Mouse (Mus musculus): ENCODE results near the gene Samd4b. TPM values are rescaled to one million over a fixed set of nuclear protein-coding genes. Genes with fewer than 3 reads are reported as not detected.
"Not testable (repeated sequence)": the region's sequence is repeated elsewhere in the genome, so short reads cannot be mapped to it uniquely, and the experiment has no call there.

Samd4b gene
- polyA plus RNA-seq, 1 experiment from 2014 or later = 35.6 TPM

GRCm38 (mm10) chr7:28522536-28522935 is 75.4 kb downstream of the Samd4b start, which contains the start of gene Ifnl3:
Ifnl3 (plus strand) TSS chr7:28522836.
- not testable (repeated sequence) for H3K4me1 ChIP-seq; ATAC-seq (ENCODE audit: low FRiP score); H3K27ac ChIP-seq; H3K4me2 ChIP-seq; H3K4me3 ChIP-seq (replicated peaks); H3K36me3 ChIP-seq (replicated peaks); H3K27me3 ChIP-seq; H3K9ac ChIP-seq; H3K9me3 ChIP-seq
- WGBS = 72% methylated on average over 5 of the region's 6 CpGs

DNA sequence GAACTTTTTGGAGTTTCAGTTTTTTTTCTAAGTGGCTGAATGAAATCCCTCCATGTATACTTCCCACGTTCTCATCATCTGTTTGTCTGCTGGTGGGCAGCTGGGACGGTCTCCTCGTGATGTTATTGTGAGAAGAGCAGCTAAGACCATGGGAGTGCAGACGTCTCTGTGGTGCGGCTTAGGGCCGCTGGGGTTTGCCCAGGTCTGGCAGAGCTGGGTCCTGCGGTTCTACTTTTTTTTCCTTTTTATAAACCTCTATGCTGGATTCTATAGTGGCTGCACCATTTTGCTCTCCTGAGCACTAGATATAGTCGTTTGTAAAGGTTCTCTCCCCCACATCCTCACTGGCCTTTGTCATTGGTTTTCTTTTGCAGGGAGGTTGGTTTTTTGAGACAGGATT is 86.5 kb downstream of the Samd4b start:
- Histone ChIP-seq H3K36me3 (replicated peaks) (no peaks in the 10 kb centered on the region), H3K9ac (no peak overlapping the region), H3K4me3 (replicated peaks) (no peak overlapping the region), H3K27ac (no peak overlapping the region), H3K27me3 (no peaks in the 10 kb centered on the region), H3K4me1 (no peaks in the 10 kb centered on the region), H3K9me3 (0 out of 2 replicates have a peak, but pooled peaks cover 2% of the 10 kb centered on the region), H3K4me2 (no peak overlapping the region)
- 73% methylated on average over 8 of the region's 8 CpGs for WGBS
- no peak for ATAC-seq (ENCODE audit: low FRiP score)

DNA sequence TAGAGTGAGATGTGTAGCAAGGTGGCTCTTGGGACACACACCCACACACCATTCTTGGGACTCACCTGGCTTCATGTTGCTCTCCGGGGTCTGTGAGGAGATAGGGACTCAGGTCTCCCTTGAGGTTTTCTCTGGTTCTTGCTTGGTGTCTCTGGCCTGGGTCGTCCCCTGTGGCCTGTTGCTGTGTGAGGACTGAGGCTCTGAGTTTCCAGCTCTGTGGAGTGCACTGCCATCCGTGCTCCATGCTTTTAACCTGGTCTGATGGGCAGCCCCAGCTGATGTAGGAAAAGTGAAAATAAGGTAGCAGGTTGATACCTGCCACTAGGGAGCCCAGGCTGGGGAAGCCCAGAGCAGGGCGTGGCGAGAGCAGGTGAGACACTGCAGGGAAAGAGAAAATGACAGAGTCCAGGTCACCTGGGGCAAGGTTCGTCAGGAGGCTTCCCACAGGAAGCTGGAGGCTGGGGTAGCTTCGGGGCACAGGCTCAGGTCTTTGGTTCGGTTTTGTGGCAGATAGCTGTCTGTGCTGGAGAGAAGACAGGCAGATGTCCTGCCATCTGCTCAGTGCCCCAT is 87.5 kb downstream of the Samd4b start, which contains the start of gene Ifnl2:
Gene Ifnl2 (minus strand): TSS at position 51 of the 570 bp plus-strand sequence.
- H3K9ac ChIP-seq; H3K9me3 ChIP-seq; ATAC-seq (ENCODE audit: low FRiP score); H3K4me2 ChIP-seq; H3K27me3 ChIP-seq; H3K27ac ChIP-seq; H3K4me3 ChIP-seq (replicated peaks); H3K4me1 ChIP-seq; H3K36me3 ChIP-seq (replicated peaks): not testable (repeated sequence)
- 64% methylated on average over 8 of the region's 8 CpGs for WGBS

DNA sequence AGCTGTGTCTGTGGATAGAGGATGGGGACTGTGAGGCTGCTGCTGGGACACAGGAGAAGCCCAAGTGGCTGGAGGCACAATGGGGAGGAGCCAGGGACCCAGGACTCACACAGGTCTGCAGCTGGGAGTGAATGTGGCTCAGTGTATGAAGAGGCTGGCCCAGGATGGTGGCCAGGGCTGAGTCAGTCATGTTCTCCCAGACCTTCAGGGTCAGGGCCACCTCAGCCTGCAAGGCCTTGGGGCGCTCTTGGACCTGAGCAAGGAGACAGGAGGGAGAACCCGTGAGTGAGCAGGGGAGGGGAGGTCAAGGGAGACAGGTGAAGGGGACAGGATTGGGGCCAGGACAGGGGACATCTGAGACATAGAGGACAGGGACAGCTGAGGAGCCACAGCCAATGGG is 88.8 kb downstream of the Samd4b start:
- H3K4me1 ChIP-seq; ATAC-seq (ENCODE audit: low FRiP score); H3K9me3 ChIP-seq; H3K27me3 ChIP-seq; H3K4me2 ChIP-seq; H3K4me3 ChIP-seq (replicated peaks); H3K27ac ChIP-seq; H3K36me3 ChIP-seq (replicated peaks); H3K9ac ChIP-seq: not testable (repeated sequence)
- 78% methylated on average over 2 of the region's 2 CpGs for WGBS

DNA sequence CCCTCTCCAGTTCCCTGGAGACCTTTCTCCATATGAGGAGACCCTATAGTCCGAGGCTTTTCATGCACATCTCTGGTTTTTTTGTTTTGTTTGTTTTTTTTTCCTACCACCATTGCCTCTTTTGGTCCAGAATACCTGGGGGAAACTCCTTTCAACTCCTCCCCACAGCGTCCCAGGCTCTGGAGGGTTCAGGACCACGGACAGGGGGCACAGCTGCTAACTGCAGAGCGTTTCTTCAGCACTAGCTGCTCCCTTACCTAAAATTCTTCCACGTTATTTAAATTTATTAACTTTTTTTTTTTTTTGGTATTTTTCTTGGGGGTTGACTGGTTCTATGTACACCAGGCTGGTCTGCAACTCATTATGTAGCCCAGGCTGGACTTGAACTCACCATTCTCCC is 92.4 kb downstream of the Samd4b start:
- Histone ChIP-seq H3K9ac (no peak overlapping the region), H3K36me3 (replicated peaks) (no peaks in the 10 kb centered on the region), H3K27me3 (peaks cover 5% of the 10 kb centered on the region; the same call in 1 of the 2 replicates), H3K4me2 (no peak overlapping the region), H3K9me3 (peaks cover 6% of the 10 kb centered on the region; the same call in 1 of the 2 replicates), H3K4me1 (no peaks in the 10 kb centered on the region), H3K27ac (no peak overlapping the region), H3K4me3 (replicated peaks) (no peak overlapping the region)
- WGBS = 9% methylated on average over 5 of the region's 5 CpGs
- no peak for ATAC-seq (ENCODE audit: low FRiP score)

DNA sequence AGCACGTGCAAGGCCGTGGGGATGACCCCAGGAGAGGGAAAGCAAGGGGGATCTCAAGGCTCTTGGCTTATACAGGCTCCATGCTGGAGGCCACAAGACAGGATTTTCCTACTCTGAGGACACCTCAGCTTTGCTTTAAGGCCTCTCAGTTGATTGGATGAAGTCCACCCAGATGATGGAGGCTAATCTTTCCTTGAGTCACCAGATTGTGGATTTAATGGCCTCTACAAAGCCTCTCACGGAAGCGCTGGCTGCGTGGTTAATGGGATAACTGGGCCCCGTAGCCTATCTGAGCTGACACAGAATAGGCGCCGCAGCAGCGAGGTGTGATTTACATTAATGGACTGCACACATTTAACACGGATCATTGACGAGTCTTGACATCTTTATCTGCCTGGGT is 102.5 kb downstream of the Samd4b start:
- Histone ChIP-seq H3K4me3 (replicated peaks) (no peak overlapping the region), H3K27me3 (no peaks in the 10 kb centered on the region), H3K36me3 (replicated peaks) (no peaks in the 10 kb centered on the region), H3K9me3 (no peaks in the 10 kb centered on the region), H3K4me2 (no peak overlapping the region), H3K27ac (no peak overlapping the region), H3K9ac (no peak overlapping the region), H3K4me1 (peaks cover 7% of the 10 kb centered on the region)
- no peak for ATAC-seq (ENCODE audit: low FRiP score)
- 69% methylated on average over 11 of the region's 11 CpGs for whole genome bisulfite sequencing

DNA sequence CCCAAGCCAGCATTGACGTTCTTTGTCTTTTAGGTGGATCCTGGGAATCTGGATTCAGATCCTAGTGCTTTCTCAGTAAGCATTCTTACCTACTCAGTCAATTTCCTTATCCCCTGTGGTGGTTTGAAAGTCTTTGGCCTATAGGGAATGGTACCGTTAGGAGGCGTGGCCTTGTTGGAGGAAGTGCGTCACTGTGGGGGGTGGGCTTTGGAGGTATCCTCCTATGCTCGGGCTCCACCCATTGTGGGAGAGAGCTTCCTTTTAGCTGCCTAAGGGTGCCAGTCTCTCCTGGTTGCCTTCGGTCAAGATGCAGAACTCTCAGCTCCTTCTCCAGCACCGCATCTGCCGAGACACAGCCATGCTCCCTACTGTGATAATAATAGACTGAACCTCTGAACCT is 105.6 kb downstream of the Samd4b start:
- Histone ChIP-seq H3K4me1 (peaks cover 13% of the 10 kb centered on the region), H3K27ac (no peak overlapping the region), H3K9ac (no peak overlapping the region), H3K27me3 (peaks cover 16% of the 10 kb centered on the region), H3K9me3 (no peaks in the 10 kb centered on the region), H3K4me2 (no peak overlapping the region), H3K36me3 (replicated peaks) (no peaks in the 10 kb centered on the region), H3K4me3 (replicated peaks) (no peak overlapping the region)
- 83% methylated on average over 8 of the region's 8 CpGs for WGBS
- no peak for ATAC-seq (ENCODE audit: low FRiP score)

DNA sequence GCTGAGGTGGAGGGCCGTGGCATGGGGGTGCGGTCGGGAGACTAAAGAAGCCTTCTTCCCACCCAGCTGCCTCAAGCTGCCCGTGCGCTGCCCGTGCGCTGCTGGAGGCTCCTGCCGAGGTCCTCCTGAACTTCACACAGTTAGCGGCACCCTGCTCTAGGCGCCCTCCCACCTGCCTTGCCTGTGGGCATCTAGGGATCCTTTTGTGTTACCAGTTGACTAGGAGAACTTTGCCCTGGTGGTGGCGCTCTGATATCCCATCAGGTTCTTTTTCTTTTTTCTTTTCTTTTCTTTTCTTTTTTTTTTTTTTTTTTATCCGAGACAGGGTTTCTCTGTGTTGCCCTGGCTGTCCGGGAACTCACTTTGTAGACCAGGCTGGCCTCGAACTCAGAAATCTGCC is 107.0 kb downstream of the Samd4b start:
- no peaks in the 10 kb centered on the region for H3K9me3 ChIP-seq
- H3K4me3 ChIP-seq (replicated peaks) = no peak overlapping the region
- peaks cover 13% of the 10 kb centered on the region for H3K4me1 ChIP-seq
- 31% methylated on average over 13 of the region's 14 CpGs for WGBS
- no peaks in the 10 kb centered on the region for H3K36me3 ChIP-seq (replicated peaks)
- no peak overlapping the region for H3K27ac ChIP-seq
- H3K9ac ChIP-seq = no peak overlapping the region
- peaks cover 22% of the 10 kb centered on the region for H3K27me3 ChIP-seq
- H3K4me2 ChIP-seq = peak overlapping the region; percentile 21; the same call in 1 of the 2 replicates
- no peak for ATAC-seq (ENCODE audit: low FRiP score)

DNA sequence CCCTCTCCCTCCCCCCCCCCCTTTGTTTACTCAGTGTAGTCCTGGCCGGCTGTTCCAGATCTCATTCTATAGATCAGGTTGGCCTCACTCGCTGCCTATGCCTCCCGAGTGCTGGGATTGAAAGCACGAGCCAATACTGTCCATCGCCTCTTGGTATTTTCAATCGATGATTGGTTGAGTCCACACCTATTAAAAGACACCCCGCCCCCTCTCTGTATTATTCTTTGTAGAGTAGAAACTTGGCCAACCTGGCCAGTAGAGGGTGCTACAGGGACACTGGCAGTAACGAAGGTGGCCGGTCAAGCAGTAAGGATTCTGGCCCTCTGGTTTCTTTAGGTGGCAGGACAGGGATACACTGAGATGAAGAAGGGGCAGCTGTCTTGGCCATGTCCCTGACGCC is 107.5 kb downstream of the Samd4b start:
- Histone ChIP-seq H3K9ac (no peak overlapping the region), H3K27ac (no peak overlapping the region), H3K4me1 (peaks cover 13% of the 10 kb centered on the region), H3K4me2 (peak overlapping the region; percentile 21), H3K27me3 (peaks cover 25% of the 10 kb centered on the region), H3K4me3 (replicated peaks) (no peak overlapping the region), H3K36me3 (replicated peaks) (no peaks in the 10 kb centered on the region), H3K9me3 (no peaks in the 10 kb centered on the region)
- 1% methylated on average over 10 of the region's 10 CpGs for WGBS
- no peak for ATAC-seq (ENCODE audit: low FRiP score)

- 4% methylated on average over 16 of the region's 16 CpGs for WGBS
- H3K4me3 ChIP-seq (replicated peaks) = peak overlapping the region; percentile 13
- no peaks in the 10 kb centered on the region for H3K36me3 ChIP-seq (replicated peaks)
- no peaks in the 10 kb centered on the region for H3K9me3 ChIP-seq
- peaks cover 9% of the 10 kb centered on the region for H3K4me1 ChIP-seq
- no peak for ATAC-seq (ENCODE audit: low FRiP score)
- H3K9ac ChIP-seq = no peak overlapping the region
- no peak overlapping the region for H3K27ac ChIP-seq
- H3K27me3 ChIP-seq = peaks cover 29% of the 10 kb centered on the region
- peak overlapping the region; percentile 45 for H3K4me2 ChIP-seq
Observed at GRCm38 (mm10) chr7:28488030-28488491, 109.9 kb downstream of the Samd4b start.

DNA sequence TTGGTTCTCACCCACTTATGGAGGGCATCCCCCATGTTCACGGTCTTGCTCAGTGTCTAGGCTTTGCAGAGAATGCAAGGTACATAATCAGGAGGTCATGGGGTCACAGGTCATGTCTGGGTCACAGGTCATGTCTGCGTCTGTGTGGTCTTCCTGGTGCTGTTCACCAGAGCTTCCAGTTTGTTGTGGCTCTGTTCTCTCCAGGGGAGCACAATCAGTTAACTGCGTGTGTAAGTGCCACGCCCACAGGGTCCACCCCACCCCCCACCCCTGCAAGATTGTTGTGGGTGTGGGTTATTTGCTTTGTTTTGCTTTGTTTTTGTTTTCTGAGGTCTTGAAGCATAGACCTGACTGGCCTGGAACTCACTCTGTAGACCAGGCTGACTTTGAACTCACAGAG is 113.8 kb downstream of the Samd4b start:
- Histone ChIP-seq H3K27me3 (peaks cover 29% of the 10 kb centered on the region), H3K4me1 (peaks cover 6% of the 10 kb centered on the region), H3K4me3 (replicated peaks) (no peak overlapping the region), H3K4me2 (no peak overlapping the region), H3K27ac (no peak overlapping the region), H3K9me3 (no peaks in the 10 kb centered on the region), H3K9ac (no peak overlapping the region), H3K36me3 (replicated peaks) (no peaks in the 10 kb centered on the region)
- 52% methylated on average over 4 of the region's 4 CpGs for WGBS
- ATAC-seq (ENCODE audit: low FRiP score) = no peak

- Histone ChIP-seq H3K9me3 (no peaks in the 10 kb centered on the region), H3K9ac (no peak overlapping the region), H3K36me3 (replicated peaks) (no peaks in the 10 kb centered on the region), H3K4me1 (peaks cover 2% of the 10 kb centered on the region; the same call in 1 of the 2 replicates), H3K4me3 (replicated peaks) (no peak overlapping the region), H3K4me2 (no peak overlapping the region), H3K27ac (no peak overlapping the region), H3K27me3 (peaks cover 17% of the 10 kb centered on the region)
- ATAC-seq (ENCODE audit: low FRiP score) = no peak
- 87% methylated on average over 11 of the region's 11 CpGs for WGBS
Observed at GRCm38 (mm10) chr7:28482854-28483253, 115.1 kb downstream of the Samd4b start.

GRCm38 (mm10) chr7:28478854-28479253 is 119.1 kb downstream of the Samd4b start:
- Histone ChIP-seq H3K27ac (no peak overlapping the region), H3K9ac (no peak overlapping the region), H3K4me3 (replicated peaks) (no peak overlapping the region), H3K27me3 (0 out of 2 replicates have a peak, but pooled peaks cover 2% of the 10 kb centered on the region), H3K36me3 (replicated peaks) (no peaks in the 10 kb centered on the region), H3K4me2 (no peak overlapping the region), H3K9me3 (no peaks in the 10 kb centered on the region), H3K4me1 (no peaks in the 10 kb centered on the region)
- 9% methylated on average over 8 of the region's 8 CpGs for WGBS
- ATAC-seq (ENCODE audit: low FRiP score) = no peak

Measured in forebrain, embryonic 12.5 days (tissue).